Mouse (Mus musculus) cerebellum, adult 9-10 months (tissue): ENCODE results near the gene Atm.
A peak's percentile ranks its signal among the peaks of the same experiment; 100 is the strongest.

Experiments
- DNase-seq: peaks from one replicate; pipeline ENCODE4 v3.0.0; 2022

Atm gene

GRCm38 (mm10) chr9:53408548-53408947 lies 128.0 kb downstream of the Atm start:
- DNase-seq = no peak

GRCm38 (mm10) chr9:53404753-53405722 lies 131.5 kb downstream of the Atm start:
- peak; percentile 66 for DNase-seq

- DNase-seq = no peak
Observed at GRCm38 (mm10) chr9:53404050-53404752, 132.3 kb downstream of the Atm start.

GRCm38 (mm10) chr9:53402991-53403390 lies 133.5 kb downstream of the Atm start:
- no peak for DNase-seq

- DNase-seq = no peak
Observed at GRCm38 (mm10) chr9:53402291-53402711, 134.2 kb downstream of the Atm start, which contains the start of gene 4930550C14Rik. Gene 4930550C14Rik, plus strand, starts transcription at chr9:53402325.

GRCm38 (mm10) chr9:53401146-53401545 lies 135.4 kb downstream of the Atm start:
- no peak for DNase-seq

- DNase-seq = no peak
Observed at GRCm38 (mm10) chr9:53400696-53401095, 135.8 kb downstream of the Atm start.

GRCm38 (mm10) chr9:53399537-53399936 lies 137.0 kb downstream of the Atm start:
- DNase-seq = no peak

GRCm38 (mm10) chr9:53398388-53398700 lies 138.2 kb downstream of the Atm start:
- peak; percentile 78 for DNase-seq

GRCm38 (mm10) chr9:53397685-53398387 lies 138.7 kb downstream of the Atm start:
- DNase-seq = no peak

- no peak for DNase-seq
Observed at GRCm38 (mm10) chr9:53390136-53390535, 146.4 kb downstream of the Atm start.
